Mouse (Mus musculus): ENCODE data around the gene Erich4. TPM values are rescaled to one million over a fixed set of nuclear protein-coding genes. Genes with fewer than 3 reads are reported as not detected.
"Not testable (repeated sequence)": the region's sequence is repeated elsewhere in the genome, so short reads cannot be mapped to it uniquely, and the experiment has no call there.

Gene Erich4
- polyA plus RNA-seq, 1 experiment: 23.6 TPM

DNA sequence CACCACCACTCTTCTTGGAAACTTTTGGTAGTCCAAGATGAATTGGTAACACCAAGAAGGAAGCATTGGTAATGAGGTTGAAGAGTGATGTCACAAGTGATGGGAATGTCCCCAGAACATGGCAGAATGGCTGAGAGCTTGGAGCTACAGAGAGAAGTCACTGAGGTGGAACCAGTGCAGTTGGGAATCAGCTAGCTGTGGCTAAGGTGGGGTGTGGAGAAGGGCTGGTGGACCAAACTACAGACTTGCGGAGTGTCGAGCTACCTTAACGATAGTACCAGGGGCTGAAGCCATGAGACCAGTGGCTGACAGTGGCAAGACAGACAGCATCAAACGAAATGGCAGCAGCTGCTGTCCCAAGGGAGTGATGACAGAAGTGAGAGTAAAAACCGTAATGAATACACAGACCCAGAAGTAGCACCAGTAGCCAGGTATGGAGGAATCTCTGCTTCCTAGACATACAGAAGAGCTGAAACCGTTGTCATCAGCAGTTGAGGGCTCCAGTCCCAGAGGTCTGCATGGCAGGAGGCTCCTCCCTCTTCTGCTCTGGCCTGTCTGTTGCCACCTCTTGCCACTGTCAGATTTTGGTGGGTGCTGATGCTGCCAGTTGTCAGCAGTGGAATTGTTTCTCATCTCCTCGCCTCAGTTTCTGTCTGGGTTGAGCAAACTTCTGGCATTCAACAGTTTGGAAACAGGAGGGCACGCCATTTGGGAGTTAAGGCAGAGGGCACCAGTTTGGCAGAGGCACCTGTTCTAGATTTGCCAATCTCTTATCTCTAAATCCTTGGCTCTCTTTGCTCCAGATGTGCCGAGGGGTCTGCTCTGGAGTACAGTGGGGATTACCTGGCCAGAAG is 30.1 kb downstream of the Erich4 start:
- DNase-seq (ENCODE audit: low read depth, low spot score): no peak
- 75% methylated on average over 9 of the region's 9 CpGs for WGBS

DNA sequence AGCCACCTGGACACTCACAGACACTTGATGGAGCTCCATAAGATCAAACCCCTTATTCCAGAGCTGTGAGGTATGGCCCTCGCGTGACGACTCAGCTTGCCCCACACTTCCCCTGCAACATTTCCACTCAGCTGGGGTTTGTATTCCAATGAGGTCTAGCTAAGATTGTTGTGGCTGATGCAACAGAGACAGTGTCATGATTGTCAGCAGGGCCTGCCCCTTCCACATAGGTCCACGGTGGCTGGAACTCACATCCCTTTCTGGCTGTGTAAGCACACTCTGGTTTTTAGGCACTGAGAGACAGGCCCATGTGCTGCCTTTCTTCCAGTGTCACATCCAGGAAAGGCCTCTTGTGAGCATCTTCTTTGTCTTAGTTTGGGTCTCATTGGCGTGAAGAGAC is 31.0 kb downstream of the Erich4 start:
- 86% methylated on average over 5 of the region's 5 CpGs for WGBS
- DNase-seq (ENCODE audit: low read depth, low spot score): no peak

DNA sequence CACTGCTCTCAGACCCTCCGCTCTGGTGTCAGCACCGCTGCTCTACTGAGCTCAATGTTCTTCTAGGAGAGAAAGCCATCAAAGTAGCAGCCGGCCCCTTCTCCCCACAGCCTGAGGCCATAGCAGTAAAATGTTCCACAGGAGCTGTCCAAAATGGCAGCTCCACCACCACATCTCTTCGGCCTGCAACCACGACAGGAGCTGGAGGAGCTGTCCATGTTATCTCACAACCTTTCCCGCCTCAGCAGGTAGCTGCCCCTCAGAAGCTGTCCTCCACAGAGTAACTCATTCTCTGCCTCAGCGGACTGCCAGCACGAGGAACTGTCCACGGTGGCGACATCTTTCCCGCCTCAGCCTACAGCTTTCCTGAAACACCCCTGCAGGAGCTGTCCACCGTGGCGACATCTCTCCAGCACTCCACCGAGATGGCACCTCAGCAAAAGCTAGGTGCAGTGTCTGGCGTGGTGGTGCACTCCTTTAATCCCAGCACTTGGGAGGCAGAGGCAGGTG is 33.3 kb downstream of the Erich4 start:
- WGBS: 85% methylated on average over 15 of the region's 15 CpGs
- DNase-seq (ENCODE audit: low read depth, low spot score): no peak

DNA sequence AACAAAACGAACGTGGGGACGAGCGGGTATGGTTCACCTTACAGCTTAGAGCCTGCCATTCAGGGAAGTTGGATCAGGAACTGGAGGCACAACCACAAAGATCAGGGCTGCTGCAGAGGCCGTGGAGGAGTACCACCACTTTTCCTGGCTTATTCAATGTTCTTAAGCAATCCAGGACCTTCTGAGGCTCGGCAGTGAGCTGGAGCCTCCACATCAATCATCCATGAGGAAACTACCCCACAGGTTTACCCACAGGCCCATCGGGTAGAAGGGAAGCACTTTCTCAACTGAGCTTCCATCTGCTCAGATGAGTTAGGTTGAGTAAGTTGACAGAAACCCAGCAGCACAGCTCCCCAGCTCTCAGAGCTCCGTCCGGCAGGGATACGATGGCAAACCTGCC is 36.3 kb downstream of the Erich4 start:
- 87% methylated on average over 10 of the region's 10 CpGs for WGBS
- no peak for DNase-seq (ENCODE audit: low read depth, low spot score)

DNA sequence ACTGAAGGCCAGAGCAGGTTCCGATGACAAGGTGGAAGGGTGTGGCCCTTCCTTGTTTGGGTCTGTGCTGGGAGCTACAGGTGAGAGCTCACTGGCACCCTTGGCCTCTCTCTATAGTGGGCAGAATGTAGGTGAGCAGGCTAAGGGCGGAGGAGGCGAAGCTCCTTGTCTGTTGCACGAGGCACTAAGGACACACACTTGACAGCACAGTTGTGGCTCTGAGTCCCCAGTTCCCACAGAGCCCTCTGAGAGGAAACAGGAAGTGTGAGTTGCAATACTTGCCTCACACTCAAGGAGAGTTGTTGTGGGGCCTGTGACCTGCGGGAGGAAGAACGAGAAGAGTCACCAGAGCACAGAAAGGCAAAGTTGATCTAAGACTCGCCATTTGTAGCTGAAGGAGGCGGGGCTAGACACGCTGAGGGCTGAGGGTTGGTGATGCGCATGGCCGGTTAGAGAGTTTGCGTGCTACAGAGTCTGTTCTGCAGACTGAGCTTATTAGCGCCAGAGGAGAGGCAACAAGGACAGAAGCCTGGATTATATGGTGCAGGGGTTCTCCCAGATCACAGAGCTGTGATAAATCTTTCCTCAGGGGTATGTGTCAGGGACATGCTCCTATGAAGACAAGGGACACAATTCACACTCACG is 38.8 kb downstream of the Erich4 start:
- not testable (repeated sequence) for DNase-seq (ENCODE audit: low read depth, low spot score)
- 51% methylated on average over 13 of the region's 14 CpGs for WGBS

DNA sequence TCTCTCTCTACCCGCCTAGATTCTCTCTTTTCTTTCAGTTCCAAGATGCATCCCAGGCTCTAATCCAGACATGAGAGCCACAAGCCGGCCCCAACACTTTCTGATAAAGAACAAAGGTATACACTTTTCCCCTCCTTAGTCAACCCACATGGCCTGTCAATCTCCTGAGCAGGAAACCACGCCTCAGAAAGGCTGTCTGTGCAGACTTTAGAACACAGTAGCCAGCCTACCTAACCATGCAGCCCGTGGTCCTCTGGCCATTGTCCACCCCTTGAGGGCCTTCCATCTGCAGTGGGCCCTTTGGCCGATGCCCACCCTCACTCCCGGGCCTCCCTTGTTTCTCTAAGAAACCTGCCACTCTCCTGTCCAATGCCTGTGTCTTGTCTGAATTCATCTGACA is 39.4 kb downstream of the Erich4 start:
- DNase-seq (ENCODE audit: low read depth, low spot score): not testable (repeated sequence)
- WGBS: 18% methylated on average over 6 of the region's 6 CpGs

DNA sequence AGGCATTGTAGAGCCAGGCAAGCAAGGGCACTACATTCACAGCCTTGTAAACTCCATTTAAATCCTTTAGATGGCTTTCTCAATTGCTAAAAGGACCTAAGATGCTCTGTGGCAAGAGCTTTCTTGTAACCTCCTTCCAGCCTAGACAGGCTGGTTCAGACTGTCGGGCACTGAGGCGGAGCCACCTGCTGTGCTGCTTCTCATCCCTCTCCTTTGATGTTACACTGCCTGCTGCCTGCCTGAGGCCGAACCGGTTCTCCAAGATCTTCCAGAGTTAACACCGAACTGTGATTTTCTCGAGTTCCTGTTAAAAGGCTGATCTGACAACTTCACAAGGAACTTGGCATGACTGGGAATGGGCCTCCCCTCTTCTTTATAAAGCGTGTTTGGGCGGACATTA is 39.8 kb downstream of the Erich4 start:
- peak; percentile 11 for DNase-seq (ENCODE audit: low read depth, low spot score)
- WGBS: 13% methylated on average over 8 of the region's 8 CpGs

DNA sequence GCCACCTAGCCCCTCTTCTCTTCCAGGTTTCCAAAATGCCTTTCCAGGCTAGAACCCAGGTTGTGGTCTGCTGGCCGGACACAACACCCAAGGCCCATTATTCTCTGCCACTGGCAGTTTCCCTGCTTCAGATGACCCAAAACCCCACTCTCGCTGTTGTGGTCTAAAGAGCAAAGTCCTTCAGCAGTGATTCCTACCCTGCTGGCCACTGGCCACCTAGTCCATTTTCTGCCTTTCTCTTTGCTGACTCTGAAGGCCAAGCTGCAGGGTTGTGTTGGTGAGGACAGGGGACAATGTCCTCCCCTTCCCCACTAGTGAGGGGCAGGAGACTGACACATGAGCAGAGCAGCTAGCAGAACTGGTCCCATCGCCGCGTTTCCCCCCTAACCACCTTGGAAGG is 40.6 kb downstream of the Erich4 start:
- DNase-seq (ENCODE audit: low read depth, low spot score): no peak
- whole genome bisulfite sequencing: 58% methylated on average over 5 of the region's 5 CpGs

DNA sequence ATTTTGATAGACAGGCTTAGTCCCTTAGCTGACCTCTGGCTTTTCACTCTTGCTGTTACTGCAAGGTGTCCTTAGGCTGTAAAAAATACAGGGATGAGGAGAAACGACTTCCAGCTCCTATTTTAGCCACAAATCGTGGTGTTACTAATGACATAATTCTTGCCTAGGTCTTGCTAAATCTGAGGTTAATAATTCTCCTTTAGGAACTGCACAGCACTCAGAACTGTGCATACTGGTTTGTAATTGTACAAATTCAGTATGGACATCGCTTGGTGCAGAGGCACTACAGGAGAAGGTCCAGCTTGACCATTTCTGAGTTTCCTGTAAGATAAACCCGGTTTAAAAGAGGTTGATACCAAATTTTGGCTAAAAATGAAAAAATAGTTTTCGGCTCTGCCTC is 41.9 kb downstream of the Erich4 start:
- DNase-seq (ENCODE audit: low read depth, low spot score): not testable (repeated sequence)

DNA sequence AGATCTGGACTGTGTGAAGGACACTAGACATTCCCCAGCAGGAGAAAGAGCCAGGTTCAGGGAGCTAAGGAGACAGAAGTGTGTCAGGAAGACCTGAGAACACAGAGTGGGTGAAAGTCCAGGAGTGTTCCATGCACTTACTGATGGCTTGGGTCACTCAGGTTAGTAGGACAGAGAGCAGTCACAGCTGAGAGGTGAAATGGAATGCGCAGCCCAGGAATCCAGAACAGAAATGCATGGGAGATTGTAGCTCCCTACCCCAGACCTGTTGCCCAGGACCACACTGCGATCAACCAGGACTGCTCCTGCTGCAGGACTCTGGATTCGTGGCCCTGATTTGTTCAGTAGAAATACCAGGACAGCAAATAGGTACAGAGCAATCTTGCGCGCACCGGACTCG is 47.0 kb downstream of the Erich4 start:
- 96% methylated on average over 7 of the region's 7 CpGs for WGBS

More for the DNA sequence above, 41.9 kb downstream of the Erich4 start:
- 63% methylated on average over 5 of the region's 5 CpGs for WGBS

More for the DNA sequence above, 47.0 kb downstream of the Erich4 start:
- no peak for DNase-seq (ENCODE audit: low read depth, low spot score)

Other genes with a start within 250 kb of the Erich4 start
- gene Cnfn, start 246.2 kb downstream of the Erich4 start, polyA plus RNA-seq (2012; rRNA removed): not detected in 2 replicates
- 46.9 and 90.5 TPM in 2 replicates for gene Lipe, start 217.2 kb downstream of the Erich4 start, polyA plus RNA-seq (2012; rRNA removed)
- gene Cxcl17, start 203.0 kb downstream of the Erich4 start, polyA plus RNA-seq (2012; rRNA removed): 0.20 TPM in 1 of 2 replicates, not detected in the other
- gene Ceacam1, start 138.3 kb downstream of the Erich4 start, polyA plus RNA-seq (2012; rRNA removed): 658 and 768 TPM in 2 replicates
- 1.2 and 1.3 TPM in 2 replicates for gene Ceacam2, start 76.0 kb downstream of the Erich4 start, polyA plus RNA-seq (2012; rRNA removed)
- gene Dmac2, start 3.5 kb upstream of the Erich4 start, polyA plus RNA-seq (2012; rRNA removed): 50.9 and 56.2 TPM in 2 replicates
- gene B3gnt8, start 10.8 kb upstream of the Erich4 start, polyA plus RNA-seq (2012; rRNA removed): 7.1 and 7.6 TPM in 2 replicates
- gene Bckdha, start 43.1 kb upstream of the Erich4 start, polyA plus RNA-seq (2012; rRNA removed): 56.6 and 66.8 TPM in 2 replicates
- gene Exosc5, start 43.3 kb upstream of the Erich4 start, polyA plus RNA-seq (2012; rRNA removed): 51.4 and 55.4 TPM in 2 replicates
- 0.29 and 0.79 TPM in 2 replicates for gene Tmem91, start 59.3 kb upstream of the Erich4 start, polyA plus RNA-seq (2012; rRNA removed)
- 21.8 and 24.6 TPM in 2 replicates for gene B9d2, start 64.9 kb upstream of the Erich4 start, polyA plus RNA-seq (2012; rRNA removed)
- 17.0 and 18.3 TPM in 2 replicates for gene Tgfb1, start 71.1 kb upstream of the Erich4 start, polyA plus RNA-seq (2012; rRNA removed)
- 39.0 and 46.6 TPM in 2 replicates for gene Ccdc97, start 103.2 kb upstream of the Erich4 start, polyA plus RNA-seq (2012; rRNA removed)
- gene Hnrnpul1, start 138.9 kb upstream of the Erich4 start, polyA plus RNA-seq (2012; rRNA removed): 35.8 and 42.9 TPM in 2 replicates
- 15.3 and 24.2 TPM in 2 replicates for gene Axl, start 172.8 kb upstream of the Erich4 start, polyA plus RNA-seq (2012; rRNA removed)
- 49.2 and 66.1 TPM in 2 replicates for gene Cyp2s1, start 201.0 kb upstream of the Erich4 start, polyA plus RNA-seq (2012; rRNA removed)